12 mouse cellular contexts compared by ENCODE assay signal in genomic region chr1:77438639-77439038, GRCm38 (mm10).
"Had no signal": no experiment of that assay in that cellular context is flagged by ENCODE, and none has a peak within 500 bp of the region (broad histone marks: within the 10 kb centered on the region; RNA-seq: fewer than 3 reads in every experiment).

No protein-coding gene starts in this region.

- H3K9ac ChIP-seq: limb, embryonic 13.5 days; liver, embryonic 14.5 days; neural tube, embryonic 12.5 days had no signal

- H3K27ac ChIP-seq: limb, embryonic 13.5 days; liver, embryonic 14.5 days; midbrain, embryonic 10.5 days; neural tube, embryonic 12.5 days; stomach, postnatal 0 days had no signal

- DNase-seq: kidney, postnatal 36 days; left cerebral cortex, postnatal 4 days; lung, adult 2 months; lung, postnatal 10 days; lung, postnatal 4 days; midbrain, embryonic 14.5 days; thymus, postnatal 4 days had no signal

- H3K4me2 ChIP-seq: limb, embryonic 13.5 days; neural tube, embryonic 12.5 days had no signal

- H3K4me3 ChIP-seq: limb, embryonic 13.5 days; midbrain, embryonic 10.5 days; neural tube, embryonic 12.5 days had no signal

- H3K27me3 ChIP-seq: limb, embryonic 13.5 days; neural tube, embryonic 12.5 days had no signal

- H3K9me3 ChIP-seq: limb, embryonic 13.5 days; midbrain, embryonic 10.5 days; neural tube, embryonic 12.5 days had no signal
